Mouse (Mus musculus): Measurements from ENCODE around the gene Plcg2.

Plcg2 gene

GRCm38 (mm10) chr8:117543789-117544188, 45.7 kb downstream of the Plcg2 start:
- intact Hi-C loops (cut with DNase I) = no loop called here

GRCm38 (mm10) chr8:117545043-117545442, 47.0 kb downstream of the Plcg2 start:
- intact Hi-C loops (cut with DNase I) = no loop called here

- intact Hi-C loops (cut with DNase I) = no loop called here
These were observed 48.3 kb downstream of the Plcg2 start for GRCm38 (mm10) chr8:117546386-117546785.

- intact Hi-C loops (cut with DNase I) = no loop called here
These were observed 49.9 kb downstream of the Plcg2 start for GRCm38 (mm10) chr8:117547945-117548344.

- intact Hi-C loops (cut with DNase I) = no loop called here
These were observed 50.4 kb downstream of the Plcg2 start for GRCm38 (mm10) chr8:117548453-117548852.

- intact Hi-C loops (cut with DNase I) = no loop called here
These were observed 52.4 kb downstream of the Plcg2 start for GRCm38 (mm10) chr8:117550529-117550928.

- intact Hi-C loops (cut with DNase I) = loop anchor here (10.0 kb wide), 1 partner anchor 446 kb away; no protein-coding TSS in a partner anchor
These were observed 62.9 kb downstream of the Plcg2 start for GRCm38 (mm10) chr8:117561014-117561413.

- intact Hi-C loops (cut with DNase I) = loop anchor here (10.0 kb wide), 1 partner anchor 447 kb away; no protein-coding TSS in a partner anchor
These were observed 63.8 kb downstream of the Plcg2 start for GRCm38 (mm10) chr8:117561735-117562361.

- intact Hi-C loops (cut with DNase I) = loop anchor here (10.0 kb wide), 1 partner anchor 448 kb away; no protein-coding TSS in a partner anchor
These were observed 64.4 kb downstream of the Plcg2 start for GRCm38 (mm10) chr8:117562445-117563014.

- intact Hi-C loops (cut with DNase I) = loop anchor here (5.0 to 10.0 kb wide), 2 partner anchors 92 to 455 kb away; no protein-coding TSS in a partner anchor
These were observed 71.3 kb downstream of the Plcg2 start for GRCm38 (mm10) chr8:117569409-117569808.

GRCm38 (mm10) chr8:117576291-117576785, 78.2 kb downstream of the Plcg2 start:
- intact Hi-C loops (cut with DNase I) = no loop called here

GRCm38 (mm10) chr8:117577059-117577458, 79.0 kb downstream of the Plcg2 start:
- intact Hi-C loops (cut with DNase I) = no loop called here

GRCm38 (mm10) chr8:117577883-117578282, 79.8 kb downstream of the Plcg2 start:
- intact Hi-C loops (cut with DNase I) = no loop called here

- intact Hi-C loops (cut with DNase I) = no loop called here
These were observed 80.8 kb downstream of the Plcg2 start for GRCm38 (mm10) chr8:117578856-117579255.

GRCm38 (mm10) chr8:117593862-117594261, 95.8 kb downstream of the Plcg2 start:
- intact Hi-C loops (cut with DNase I) = no loop called here

- intact Hi-C loops (cut with DNase I) = no loop called here
These were observed 96.9 kb downstream of the Plcg2 start for GRCm38 (mm10) chr8:117595001-117595400.

- intact Hi-C loops (cut with DNase I) = no loop called here
These were observed 98.7 kb downstream of the Plcg2 start for GRCm38 (mm10) chr8:117596777-117597176.

GRCm38 (mm10) chr8:117600839-117601238, 102.7 kb downstream of the Plcg2 start:
- intact Hi-C loops (cut with DNase I) = no loop called here

- intact Hi-C loops (cut with DNase I) = no loop called here
These were observed 106.0 kb downstream of the Plcg2 start for GRCm38 (mm10) chr8:117604101-117604500.

GRCm38 (mm10) chr8:117604671-117605070, 106.6 kb downstream of the Plcg2 start:
- intact Hi-C loops (cut with DNase I) = no loop called here

- intact Hi-C loops (cut with DNase I) = no loop called here
These were observed 107.1 kb downstream of the Plcg2 start for GRCm38 (mm10) chr8:117605201-117605600.

GRCm38 (mm10) chr8:117610506-117610905, 112.4 kb downstream of the Plcg2 start:
- intact Hi-C loops (cut with DNase I) = no loop called here

GRCm38 (mm10) chr8:117612861-117613260, 114.8 kb downstream of the Plcg2 start:
- intact Hi-C loops (cut with DNase I) = no loop called here
